Mouse (Mus musculus) myocyte (in vitro differentiated cells): ENCODE measurements at regions not wholly inside any gene's neighbourhood (a gene's known extent, or its start where the extent isn't known, plus 50 kb on each side); places are given as distances from the start of the nearest gene placed in this dataset.

Experiments used
- CEBPB ChIP-seq: IDR thresholded peaks from 2 replicates; pipeline ENCODE4 v1.6.1; 2011; ENCODE audit warnings: mild to moderate bottlenecking, moderate library complexity; ENCODE audit not compliant: poor library complexity, insufficient read depth, severe bottlenecking
- E2F4 ChIP-seq: IDR thresholded peaks from one replicate; pipeline ENCODE4 v1.6.1; 2011; ENCODE audit warnings: mild to moderate bottlenecking, control low read depth, moderate library complexity; ENCODE audit not compliant: insufficient read depth
- MAX ChIP-seq: IDR thresholded peaks from one replicate; pipeline ENCODE4 v1.6.1; 2011; ENCODE audit warnings: low read depth, mild to moderate bottlenecking, control low read depth
- MYOG ChIP-seq, 3 experiments: IDR thresholded peaks; one replicate each; pipeline ENCODE4 v1.6.1; 2011; ENCODE audit warnings: control low read depth in 2 of 3, low read depth in 2 of 3, mild to moderate bottlenecking in 2 of 3; ENCODE audit not compliant: insufficient read length in 2 of 3, control insufficient read depth in 1 of 3, insufficient read depth in 1 of 3
- POLR2A ChIP-seq: IDR thresholded peaks from one replicate; pipeline ENCODE4 v1.6.1; 2011; ENCODE audit warnings: low read depth, mild to moderate bottlenecking, control low read depth, moderate library complexity; ENCODE audit not compliant: insufficient read length
- REST ChIP-seq: IDR thresholded peaks from one replicate; pipeline ENCODE4 v1.6.1; 2011; ENCODE audit warnings: mild to moderate bottlenecking, control low read depth, moderate library complexity; ENCODE audit not compliant: insufficient read depth, insufficient read length
- TCF12 ChIP-seq: IDR thresholded peaks from one replicate; pipeline ENCODE4 v1.6.1; 2011; ENCODE audit warnings: mild to moderate bottlenecking, control low read depth; ENCODE audit not compliant: poor library complexity, insufficient read depth, severe bottlenecking
- USF1 ChIP-seq: IDR thresholded peaks from one replicate; pipeline ENCODE4 v1.6.1; 2011; ENCODE audit warnings: low read depth, mild to moderate bottlenecking, control low read depth, moderate library complexity

- TF ChIP-seq MAX (no peak), USF1 (no peak), POLR2A (no peak), E2F4 (no peak), MYOG (IDR thresholded peaks at IDR 0.05; ENCODE audit: control insufficient read depth in 1 of 3, insufficient read depth in 1 of 3, insufficient read length in 2 of 3, low read depth in 2 of 3) (no peak), REST (no peak), TCF12 (no peak), CEBPB (no peak)
Measured at GRCm38 (mm10) chr10:29824413-29824812, 288.7 kb upstream of the Rspo3 start.
